Mouse (Mus musculus): ENCODE measurements around the gene Ampd2. TPM values are rescaled to one million over a fixed set of nuclear protein-coding genes. Genes with fewer than 3 reads are reported as not detected.

Gene Ampd2
- total RNA-seq, 1 experiment from 2014 or later, result 45.3 TPM

DNA sequence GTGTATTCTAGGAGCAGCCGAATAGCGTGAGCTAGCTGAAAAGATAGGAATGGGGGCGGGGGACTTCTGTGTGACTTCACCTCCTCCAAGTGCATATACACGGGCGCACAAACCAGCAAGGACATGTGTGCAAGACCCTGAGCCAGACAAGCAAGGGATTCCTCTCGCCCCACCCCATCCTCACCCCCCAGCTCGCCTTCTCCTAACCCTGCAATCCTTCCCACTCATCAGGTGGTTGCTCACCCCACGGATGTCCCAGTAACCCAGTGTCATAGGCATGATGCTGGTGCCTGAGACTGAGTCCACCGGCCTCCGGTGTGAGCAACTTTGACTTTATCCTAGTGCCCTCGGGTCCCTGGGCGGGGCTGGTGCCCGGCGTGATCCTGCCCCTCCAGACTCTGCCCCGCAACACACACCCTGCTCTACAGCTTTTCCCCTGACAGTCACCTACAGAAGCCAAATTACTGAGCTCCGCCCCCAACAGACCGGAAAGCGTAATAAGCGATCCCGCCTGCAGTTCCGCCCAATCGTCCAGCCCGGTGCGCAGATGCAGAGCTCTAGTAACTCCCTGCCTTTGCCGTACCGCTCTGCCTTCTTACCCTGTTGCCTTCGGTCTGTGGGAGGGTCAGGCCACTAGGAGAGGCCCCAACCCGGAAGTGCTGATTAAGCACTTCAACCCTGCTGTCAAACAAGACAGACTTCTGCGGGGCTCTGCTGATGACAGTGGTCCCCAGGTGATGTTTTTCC, 41.9 kb downstream of the Ampd2 start, which contains the start of gene Gstm4:
Gene Gstm4, minus strand, starts transcription at position 501 of the 747 bp plus-strand sequence.
- ATAC-seq (replicated peaks in 1 of 2; ENCODE audit: insufficient read depth in 1 of 2, low FRiP score in 2 of 2, low TSS enrichment in 1 of 2, low read depth in 1 of 2, poor library complexity in 2 of 2, severe bottlenecking in 2 of 2), result peak; percentile 96 to 98

DNA sequence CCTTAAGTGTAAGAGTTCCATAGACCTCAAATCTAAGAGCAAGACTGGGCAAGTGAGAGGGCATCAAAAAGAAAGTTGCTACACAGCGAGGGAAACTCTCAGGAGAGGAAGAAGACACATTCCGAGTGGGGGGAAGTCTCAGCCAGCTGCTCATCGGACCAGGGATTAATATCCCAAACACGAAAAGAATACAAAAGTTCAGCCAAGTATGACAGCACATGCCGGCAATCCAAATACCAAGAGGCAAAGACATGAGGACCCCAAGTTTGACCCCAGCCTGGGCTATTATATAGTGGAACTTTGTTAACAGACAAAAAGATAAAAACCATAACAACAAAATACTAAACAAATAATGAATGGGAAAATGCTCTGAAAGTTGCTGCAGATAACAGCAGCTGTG, 53.3 kb downstream of the Ampd2 start:
- ATAC-seq (replicated peaks in 1 of 2; ENCODE audit: insufficient read depth in 1 of 2, low FRiP score in 2 of 2, low TSS enrichment in 1 of 2, low read depth in 1 of 2, poor library complexity in 2 of 2, severe bottlenecking in 2 of 2), result no peak

DNA sequence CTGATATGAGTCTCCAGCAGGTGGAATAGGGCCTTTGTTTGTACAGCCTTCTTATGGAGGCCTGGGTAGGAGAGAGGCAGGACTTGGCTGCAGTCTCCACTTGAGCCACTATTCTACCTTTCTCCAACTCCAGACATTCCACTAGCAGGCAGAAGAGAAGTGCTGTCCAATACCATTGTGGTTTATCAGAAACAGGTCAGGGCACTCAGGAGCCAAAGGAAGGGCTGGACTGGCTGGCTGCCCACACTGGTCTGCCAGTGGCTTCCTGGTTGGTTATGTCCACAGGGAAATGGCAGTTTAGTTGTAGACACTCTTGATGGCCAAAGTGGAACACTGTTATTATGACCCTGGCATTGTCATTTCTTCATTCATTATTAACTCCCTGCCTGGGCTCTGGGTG, 54.3 kb downstream of the Ampd2 start:
- no peak for ATAC-seq (replicated peaks in 1 of 2; ENCODE audit: insufficient read depth in 1 of 2, low FRiP score in 2 of 2, low TSS enrichment in 1 of 2, low read depth in 1 of 2, poor library complexity in 2 of 2, severe bottlenecking in 2 of 2)

DNA sequence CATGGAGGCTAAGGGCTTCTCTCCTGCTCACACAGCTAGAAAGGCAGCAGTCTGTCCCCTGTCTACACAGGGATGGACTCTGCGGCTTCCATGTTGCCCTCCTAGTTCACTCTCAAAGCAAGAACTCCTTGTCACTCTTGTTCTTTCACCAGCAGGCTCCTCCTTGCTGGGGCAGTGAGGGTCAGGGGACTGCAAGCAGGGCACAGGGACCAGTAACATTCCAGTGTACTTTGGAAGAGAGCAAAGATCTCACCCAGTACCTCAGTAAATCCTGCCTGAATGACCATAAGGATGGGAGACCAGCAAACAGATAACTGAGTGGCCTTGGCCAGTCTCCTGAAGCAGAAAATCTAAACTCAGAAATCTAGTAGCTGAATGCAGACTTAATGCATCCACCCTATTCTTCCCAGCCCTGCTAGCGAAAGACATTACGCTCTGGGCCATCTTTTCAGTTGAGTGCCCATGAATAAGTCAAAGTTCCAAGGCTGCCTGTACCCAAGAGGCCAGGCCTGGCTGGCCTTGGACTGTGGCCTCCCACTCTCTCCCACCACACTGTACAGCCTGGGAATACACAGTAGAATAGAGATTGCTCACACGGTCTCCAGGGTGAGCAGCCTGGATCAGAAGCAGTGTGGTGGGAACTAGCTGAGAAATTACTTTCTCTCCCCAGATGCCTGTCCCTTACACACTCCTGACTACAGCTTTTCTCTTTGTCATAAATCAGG, 57.6 kb downstream of the Ampd2 start:
- no peak for ATAC-seq (replicated peaks in 1 of 2; ENCODE audit: insufficient read depth in 1 of 2, low FRiP score in 2 of 2, low TSS enrichment in 1 of 2, low read depth in 1 of 2, poor library complexity in 2 of 2, severe bottlenecking in 2 of 2)

DNA sequence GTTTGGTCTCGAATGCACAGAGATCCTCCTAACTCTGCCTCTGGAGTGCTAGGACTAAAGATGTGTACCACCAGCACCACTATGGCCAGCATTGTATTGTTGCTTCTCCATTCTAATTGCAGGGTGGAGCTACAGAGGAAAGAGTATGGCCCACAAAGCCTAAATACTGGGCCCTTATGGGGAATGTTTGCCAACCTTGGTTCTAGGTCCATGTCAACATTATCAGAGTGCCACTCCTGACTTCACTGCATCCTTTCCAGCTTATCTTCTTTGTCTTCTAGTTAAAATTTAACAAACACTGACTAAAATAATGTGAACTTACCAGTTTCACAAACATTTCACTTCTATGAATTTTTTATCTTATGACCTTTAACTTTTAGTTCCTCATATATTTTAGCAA, 59.9 kb downstream of the Ampd2 start:
- ATAC-seq (replicated peaks in 1 of 2; ENCODE audit: insufficient read depth in 1 of 2, low FRiP score in 2 of 2, low TSS enrichment in 1 of 2, low read depth in 1 of 2, poor library complexity in 2 of 2, severe bottlenecking in 2 of 2), result no peak

- ATAC-seq (replicated peaks in 1 of 2; ENCODE audit: insufficient read depth in 1 of 2, low FRiP score in 2 of 2, low TSS enrichment in 1 of 2, low read depth in 1 of 2, poor library complexity in 2 of 2, severe bottlenecking in 2 of 2), result peak in 1 of 2 experiments; percentile 26; a peak in 1 of 4 replicates
Measured at GRCm38 (mm10) chr3:108026049-108026448, 60.4 kb downstream of the Ampd2 start.

- no peak for ATAC-seq (replicated peaks in 1 of 2; ENCODE audit: insufficient read depth in 1 of 2, low FRiP score in 2 of 2, low TSS enrichment in 1 of 2, low read depth in 1 of 2, poor library complexity in 2 of 2, severe bottlenecking in 2 of 2)
Measured at GRCm38 (mm10) chr3:108025318-108025717, 61.1 kb downstream of the Ampd2 start.

Other genes starting within 250 kb of the Ampd2 start
- gene Eps8l3, start 209.4 kb downstream of the Ampd2 start, total RNA-seq (2017), result not detected in 2 replicates
- gene Gstm5, start 190.8 kb downstream of the Ampd2 start, total RNA-seq (2017), result 34.2 and 42.6 TPM in 2 replicates
- 8.3 and 11.8 TPM in 2 replicates for gene Gstm7, start 154.8 kb downstream of the Ampd2 start, total RNA-seq (2017)
- not detected in 2 replicates for gene Gstm6, start 142.9 kb downstream of the Ampd2 start, total RNA-seq (2017)
- not detected in 2 replicates for gene Gstm3, start 117.4 kb downstream of the Ampd2 start, total RNA-seq (2017)
- 1.7 and 2.8 TPM in 2 replicates for gene Gstm2, start 100.2 kb downstream of the Ampd2 start, total RNA-seq (2017)
- 104 and 128 TPM in 2 replicates for gene Gstm1, start 68.7 kb downstream of the Ampd2 start, total RNA-seq (2017)
- gene Gstm4, start 41.8 kb downstream of the Ampd2 start, total RNA-seq (2017), result 11.8 and 13.1 TPM in 2 replicates
- gene Gnat2, start 6.1 kb upstream of the Ampd2 start, total RNA-seq (2017), result 3.8 and 4.4 TPM in 2 replicates
- gene Gnai3, start 59.5 kb upstream of the Ampd2 start, total RNA-seq (2017), result 140 and 171 TPM in 2 replicates
- not detected in 2 replicates for gene Gpr61, start 68.2 kb upstream of the Ampd2 start, total RNA-seq (2017)
- 3.2 and 5.8 TPM in 2 replicates for gene Amigo1, start 99.7 kb upstream of the Ampd2 start, total RNA-seq (2017)
- 7.7 and 9.5 TPM in 2 replicates for gene Cyb561d1, start 114.6 kb upstream of the Ampd2 start, total RNA-seq (2017)
- gene Atxn7l2, start 124.3 kb upstream of the Ampd2 start, total RNA-seq (2017), result 4.2 and 4.6 TPM in 2 replicates
- gene Sypl2, start 140.0 kb upstream of the Ampd2 start, total RNA-seq (2017), result not detected in 2 replicates
- 194 and 263 TPM in 2 replicates for gene Psma5, start 170.3 kb upstream of the Ampd2 start, total RNA-seq (2017)
- 26.6 and 37.3 TPM in 2 replicates for gene Sort1, start 197.4 kb upstream of the Ampd2 start, total RNA-seq (2017)